Mouse (Mus musculus) CD4-positive helper T cell, adult 2 months (primary cell): ENCODE measurements around the gene Nacc1.

Experiments used
- DNase-seq: peaks from one replicate; pipeline ENCODE4 v3.0.0-alpha.2; 2012; ENCODE audit warnings: low read depth, missing footprints, low spot score

The Nacc1 gene

DNA sequence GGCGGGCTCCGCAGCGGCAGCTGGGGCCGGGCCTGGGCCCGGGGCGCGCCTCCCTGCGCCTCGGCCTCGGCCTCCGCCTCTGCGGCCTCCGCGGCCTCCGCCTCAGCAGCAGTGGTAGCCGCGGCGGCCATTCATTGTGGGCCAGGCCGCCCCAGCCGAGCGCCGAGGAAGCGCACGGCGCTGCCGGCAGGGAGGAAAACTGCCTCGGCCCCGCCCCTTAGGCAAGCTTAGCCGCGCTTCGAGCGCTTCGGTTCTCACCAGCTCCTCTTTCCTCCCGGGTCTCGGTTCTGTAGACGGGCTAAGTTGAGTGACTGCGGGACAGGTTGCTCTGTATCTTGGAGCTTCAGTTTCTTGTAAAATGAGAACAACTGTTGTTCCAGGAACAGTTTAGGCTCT is at the start of gene Nacc1:
TSS of gene Nacc1 (minus strand) at position 158 of the 396 bp plus-strand sequence.
- peak; percentile 90 for DNase-seq

DNA sequence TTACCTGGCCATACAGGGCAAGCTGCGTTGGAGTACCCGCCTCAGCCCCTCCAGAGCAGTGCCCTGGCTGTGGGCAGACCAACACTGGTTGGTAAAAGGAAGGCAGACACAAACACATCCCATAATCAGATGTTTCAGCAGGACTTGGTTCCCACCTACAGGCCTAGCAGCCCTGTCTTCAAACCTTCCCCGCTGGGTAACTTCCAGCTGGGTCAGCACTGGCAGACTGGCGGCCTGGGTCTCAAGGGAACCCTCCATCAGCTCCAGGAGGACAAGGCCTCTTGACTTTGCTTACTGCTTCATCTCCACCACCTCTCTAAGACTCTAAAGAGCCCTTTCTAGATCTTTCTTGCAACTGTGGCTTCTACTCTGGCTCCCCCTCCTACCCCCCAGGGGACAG is 48.9 kb upstream of the Nacc1 start:
- no peak for DNase-seq

DNA sequence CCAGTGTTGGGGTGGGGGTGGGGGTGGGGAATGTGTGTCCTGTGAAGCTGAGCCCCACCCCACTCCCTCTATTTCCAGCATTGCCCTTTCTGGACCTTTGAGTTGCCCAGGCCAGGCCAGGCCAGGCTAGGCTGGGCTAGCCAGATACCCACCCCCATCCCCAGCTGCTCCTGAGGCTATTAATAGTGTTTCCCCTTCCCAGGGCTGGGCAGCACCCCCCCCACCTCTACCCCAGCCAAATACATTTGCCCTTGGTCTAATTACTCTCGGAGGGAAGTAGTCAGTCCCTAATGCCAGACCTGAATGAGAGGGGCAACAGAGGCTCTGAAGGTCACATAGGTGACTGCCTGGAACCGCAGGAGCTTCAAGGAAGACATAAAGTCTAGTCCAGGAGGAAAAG is 47.9 kb upstream of the Nacc1 start:
- no peak for DNase-seq

DNA sequence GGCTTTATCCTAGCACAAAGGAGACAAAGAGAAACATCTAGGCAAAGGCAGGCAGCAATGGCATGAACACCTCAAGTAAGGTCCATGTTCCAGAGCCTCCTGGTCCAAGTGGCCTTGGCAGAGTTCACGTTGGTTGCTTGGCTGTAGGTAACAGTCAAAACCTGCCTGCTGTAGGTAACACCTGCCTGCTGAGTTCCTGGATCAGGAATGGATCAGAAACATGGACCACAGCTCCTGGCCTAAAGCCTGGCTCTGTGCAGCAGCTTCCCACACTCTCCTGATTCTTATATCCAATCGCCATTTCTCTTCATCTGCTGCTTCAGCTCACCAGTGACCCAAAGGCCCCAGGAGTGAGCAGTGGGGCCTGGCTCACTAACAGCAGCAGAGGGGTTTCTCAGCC is 47.0 kb upstream of the Nacc1 start:
- DNase-seq, result no peak

DNA sequence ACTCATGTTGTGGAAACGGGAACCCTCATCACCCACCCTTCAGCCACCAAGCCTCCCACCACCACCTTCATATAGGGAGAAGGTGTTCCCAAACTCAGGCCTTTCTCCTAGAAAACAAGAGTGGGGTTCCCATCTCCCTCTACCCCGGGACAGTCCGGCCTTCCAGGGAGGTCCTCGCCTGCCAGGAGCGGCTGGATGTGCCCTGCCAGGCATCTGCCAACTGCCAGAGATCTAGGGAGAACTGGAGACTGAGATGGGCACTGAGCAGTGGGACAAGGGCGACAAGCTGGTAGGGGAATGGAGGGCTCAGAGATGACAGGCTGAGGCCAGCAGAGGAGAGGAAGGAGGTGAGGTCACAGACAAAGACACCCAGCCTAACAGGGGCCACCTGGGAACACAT is 46.3 kb upstream of the Nacc1 start:
- DNase-seq, result no peak

DNA sequence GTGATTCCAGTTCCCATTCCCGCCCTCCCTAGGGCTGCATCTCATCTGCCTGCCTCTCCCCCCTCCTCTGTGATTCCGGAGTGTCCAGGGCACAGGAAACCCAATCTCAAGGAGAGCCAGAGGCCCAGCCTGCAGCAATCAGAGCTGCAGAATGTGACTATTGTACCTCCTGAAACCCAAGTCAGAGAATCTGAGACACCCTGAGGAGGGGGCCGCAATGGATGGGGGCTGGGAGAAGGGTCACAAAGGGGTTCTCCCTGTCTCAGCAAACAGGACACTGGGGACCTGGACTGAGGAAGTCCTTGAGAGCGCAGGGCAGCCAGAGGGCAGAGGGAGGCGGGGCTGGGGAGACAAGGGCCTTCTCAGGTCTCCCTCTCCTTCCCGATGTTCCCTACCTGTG is 45.3 kb upstream of the Nacc1 start:
- no peak for DNase-seq

DNA sequence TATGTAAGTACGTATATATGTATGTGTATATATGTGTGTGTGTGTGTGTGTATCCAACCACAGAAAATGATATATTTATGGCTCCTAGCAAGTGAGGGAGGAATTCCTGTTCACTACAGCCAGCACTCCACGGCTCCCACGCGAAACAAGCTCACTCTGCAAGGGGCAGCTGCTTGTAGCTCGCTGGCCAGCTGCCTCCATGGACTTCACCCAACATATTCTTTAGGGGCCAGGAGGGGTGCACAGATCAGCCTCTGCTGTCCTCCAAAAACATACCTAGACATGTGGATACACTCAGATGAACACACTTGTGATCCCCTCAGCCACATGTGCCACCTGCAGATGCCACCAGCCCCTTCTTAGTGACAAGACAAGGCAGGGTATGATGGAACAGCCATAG is 44.9 kb upstream of the Nacc1 start:
- no peak for DNase-seq

DNA sequence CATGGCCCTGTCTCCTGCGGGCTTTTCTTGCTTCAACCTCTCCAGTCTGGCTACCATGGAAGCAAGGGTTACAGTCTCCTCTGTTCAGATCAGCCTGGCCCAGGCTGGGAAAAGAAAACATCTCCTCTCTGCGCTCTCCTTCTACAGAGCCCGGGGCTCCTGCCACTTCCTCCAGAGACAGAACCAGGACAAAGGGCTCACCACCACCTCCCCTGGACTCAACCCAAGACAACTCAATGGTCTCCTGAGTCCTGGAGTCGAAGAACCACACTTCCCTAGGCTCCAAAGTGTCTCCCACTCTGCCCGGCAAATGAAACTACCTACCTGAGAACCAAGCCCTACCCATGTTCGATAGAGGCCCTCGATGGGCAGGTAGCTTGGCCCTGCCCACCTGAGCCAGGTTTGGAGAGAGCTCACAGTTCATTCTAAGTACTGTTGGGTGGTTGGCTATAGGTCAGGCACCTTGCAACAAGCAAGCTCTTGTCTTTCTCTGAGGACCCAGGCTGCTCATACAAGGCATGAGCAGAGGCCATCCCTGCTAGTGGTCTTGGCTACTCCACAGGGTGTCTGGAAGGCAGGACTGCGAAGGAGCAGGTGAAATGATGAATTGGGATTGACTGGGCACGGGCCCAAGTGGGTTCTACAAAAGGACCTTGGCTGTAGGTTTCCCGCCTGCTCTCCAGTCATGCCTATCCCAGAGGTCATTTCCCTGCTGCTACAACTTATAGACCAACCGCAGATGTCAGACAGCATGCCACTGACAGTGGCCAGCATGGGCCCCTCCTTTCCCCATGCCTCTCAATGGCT is 43.9 kb upstream of the Nacc1 start:
- no peak for DNase-seq

DNA sequence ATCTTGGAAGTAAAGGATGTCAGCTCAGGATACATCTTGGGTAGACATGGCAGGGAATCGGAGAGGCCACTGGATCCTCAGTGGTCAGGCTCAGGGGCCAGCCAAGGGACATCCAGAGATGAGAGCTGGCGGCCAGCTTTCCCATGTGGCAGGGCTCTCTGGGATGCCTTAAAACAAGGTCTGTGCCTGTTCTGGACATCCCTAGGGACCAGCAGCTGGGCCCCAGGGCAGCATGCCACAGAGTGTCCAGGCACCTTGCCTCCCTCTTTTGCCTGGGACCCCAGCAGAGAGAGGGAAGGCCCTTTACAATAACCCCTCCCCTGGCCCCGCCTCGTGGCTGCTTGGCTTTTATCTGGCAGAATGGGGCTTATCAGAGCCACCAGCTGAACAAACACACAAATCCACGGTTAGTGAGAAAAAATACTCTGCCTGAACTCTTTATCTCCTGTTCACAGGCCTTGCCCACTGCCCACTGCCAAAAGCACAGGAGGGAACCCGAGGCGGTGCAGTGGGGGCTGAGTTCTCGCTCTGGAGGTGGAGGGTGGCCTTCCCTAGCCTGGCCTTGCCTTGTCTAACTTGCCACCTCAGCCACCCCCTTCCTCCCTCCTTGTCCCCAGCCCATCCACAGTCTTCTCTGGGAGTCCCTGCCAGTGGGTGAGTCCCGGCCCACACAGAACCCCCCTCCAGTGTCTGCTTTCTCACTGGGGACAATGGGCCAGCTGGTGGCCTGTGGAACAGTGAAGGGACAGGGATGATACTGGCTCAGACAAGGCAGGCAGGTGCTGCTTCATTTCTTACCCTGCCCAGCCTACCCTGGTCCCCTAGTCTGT is 43.1 kb upstream of the Nacc1 start:
- no peak for DNase-seq

DNA sequence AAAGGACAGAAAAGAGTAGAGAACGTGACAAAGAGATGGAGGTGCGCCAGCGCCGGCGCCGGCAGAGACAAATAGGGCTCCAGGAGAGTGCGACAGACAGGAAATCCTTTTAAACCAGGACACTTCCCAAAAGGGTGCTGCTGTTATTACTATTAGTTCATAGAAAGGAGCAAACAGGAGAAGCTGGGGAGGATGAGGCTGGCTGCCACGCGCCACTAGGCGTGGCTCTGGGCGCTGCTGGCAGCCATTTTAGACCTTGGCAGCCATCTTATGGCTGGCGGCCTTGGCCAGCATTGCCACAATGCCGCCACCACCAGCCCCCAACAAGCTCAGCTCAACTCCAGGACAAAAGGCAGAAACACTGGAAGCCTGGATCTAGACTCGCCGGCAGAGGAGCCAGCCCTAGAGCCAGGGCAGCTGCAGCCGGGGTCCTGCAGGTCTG is 42.3 kb upstream of the Nacc1 start:
- no peak for DNase-seq

DNA sequence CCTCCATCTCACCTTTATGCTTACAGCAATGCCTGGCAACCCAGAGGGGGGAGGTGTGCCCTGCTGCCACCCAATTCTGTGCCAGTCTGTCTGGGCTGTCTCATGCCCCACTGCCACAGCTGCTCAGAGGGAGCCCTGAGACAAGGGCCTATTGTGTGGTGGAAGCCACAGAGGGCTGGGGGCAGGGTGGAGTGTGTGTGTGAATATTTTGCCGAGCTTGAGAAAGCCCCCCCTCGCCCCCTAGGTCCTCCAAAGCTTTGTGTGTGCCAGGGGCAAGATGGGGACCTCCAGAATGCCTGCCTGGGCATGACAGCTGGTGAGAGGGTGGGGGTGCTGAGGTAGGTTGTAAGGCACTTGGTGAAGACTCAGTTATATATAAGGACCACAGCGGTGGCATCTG is 40.8 kb upstream of the Nacc1 start:
- DNase-seq, result no peak

DNA sequence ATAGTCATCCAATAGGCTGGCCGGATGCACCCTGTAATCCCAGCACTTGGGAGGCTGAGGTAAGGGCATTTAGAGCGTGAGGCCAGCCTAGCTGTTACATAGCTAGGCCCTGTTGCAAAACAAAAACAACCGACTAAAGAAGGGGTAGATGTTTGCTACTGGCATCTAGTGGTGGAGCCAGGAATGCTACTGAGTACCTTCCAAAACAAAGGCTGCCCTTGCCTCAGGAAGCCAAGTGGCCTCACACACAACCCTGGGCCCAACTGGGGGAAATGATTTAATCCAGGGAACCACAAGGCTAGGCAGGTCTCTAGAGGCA is 38.2 kb upstream of the Nacc1 start:
- DNase-seq, result peak; percentile 48

DNA sequence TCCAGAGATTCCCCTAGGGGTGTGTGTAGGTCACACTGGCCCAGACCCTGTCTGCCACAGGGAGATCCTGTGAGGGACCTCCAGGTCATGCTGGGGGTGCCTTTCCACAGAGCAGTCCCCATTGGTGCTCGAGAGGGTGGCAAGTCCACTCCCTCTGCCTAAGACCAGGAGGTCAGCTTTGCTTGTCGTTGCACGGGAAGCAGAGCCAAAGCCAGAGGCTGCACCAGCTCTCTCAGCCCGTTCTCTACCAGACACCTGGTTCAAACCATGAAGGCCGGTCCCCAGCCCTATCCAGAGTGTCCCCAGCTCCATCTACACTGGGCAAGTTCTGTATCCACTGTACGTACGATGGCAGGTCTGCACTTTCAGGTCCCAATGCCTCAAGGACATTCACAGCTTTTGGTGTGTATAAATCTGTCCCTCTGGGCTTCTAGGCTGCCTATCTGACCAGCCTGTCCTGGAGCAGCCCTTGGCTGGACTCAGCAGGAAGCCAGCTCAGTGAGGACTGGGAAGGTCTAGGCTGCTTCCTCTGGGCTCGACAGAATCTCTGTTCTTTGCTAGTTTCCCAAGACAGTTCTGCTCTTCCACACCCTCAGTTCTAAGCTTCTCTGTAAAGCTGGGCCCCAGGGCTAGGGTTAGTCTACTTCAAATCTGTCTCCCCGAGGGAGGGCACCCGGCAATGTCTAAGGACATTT is 37.7 kb upstream of the Nacc1 start:
- no peak for DNase-seq

DNA sequence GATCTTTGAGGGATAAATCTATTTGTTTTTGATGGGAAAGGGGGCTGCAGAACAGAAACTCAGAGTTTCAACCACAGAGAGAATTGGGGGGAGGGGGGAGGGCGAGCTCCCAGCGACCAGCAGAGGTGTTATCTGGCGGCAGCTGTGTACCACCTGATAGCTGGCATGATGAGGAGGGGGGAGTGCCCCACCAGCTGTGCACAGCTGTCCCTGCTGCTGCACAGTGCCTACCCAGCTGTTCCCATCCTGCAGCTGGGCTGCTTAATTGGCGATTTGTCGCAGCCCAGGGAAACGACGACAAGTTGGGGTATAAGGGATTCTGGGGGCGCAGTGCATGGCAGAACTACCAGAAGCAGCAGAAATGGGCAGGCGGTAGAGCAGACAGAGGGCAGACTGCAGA is 37.0 kb upstream of the Nacc1 start:
- DNase-seq, result no peak

DNA sequence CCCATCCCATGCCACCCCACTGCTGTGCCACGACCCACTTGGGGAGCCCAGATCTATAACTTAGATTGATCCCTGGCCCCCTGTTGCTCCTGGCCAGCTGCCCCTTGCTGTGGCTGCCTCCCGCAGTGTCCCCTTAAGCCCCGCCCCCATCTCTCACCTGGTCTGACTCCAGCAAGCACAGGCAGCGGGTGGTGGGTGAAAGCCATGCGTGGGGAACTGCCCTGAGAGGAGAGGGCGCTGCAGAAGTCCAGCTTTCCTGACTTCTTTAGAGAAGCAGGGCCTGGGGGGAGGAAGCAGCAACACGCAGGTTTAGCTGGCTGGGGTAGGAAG is 35.9 kb upstream of the Nacc1 start:
- peak; percentile 54 for DNase-seq

DNA sequence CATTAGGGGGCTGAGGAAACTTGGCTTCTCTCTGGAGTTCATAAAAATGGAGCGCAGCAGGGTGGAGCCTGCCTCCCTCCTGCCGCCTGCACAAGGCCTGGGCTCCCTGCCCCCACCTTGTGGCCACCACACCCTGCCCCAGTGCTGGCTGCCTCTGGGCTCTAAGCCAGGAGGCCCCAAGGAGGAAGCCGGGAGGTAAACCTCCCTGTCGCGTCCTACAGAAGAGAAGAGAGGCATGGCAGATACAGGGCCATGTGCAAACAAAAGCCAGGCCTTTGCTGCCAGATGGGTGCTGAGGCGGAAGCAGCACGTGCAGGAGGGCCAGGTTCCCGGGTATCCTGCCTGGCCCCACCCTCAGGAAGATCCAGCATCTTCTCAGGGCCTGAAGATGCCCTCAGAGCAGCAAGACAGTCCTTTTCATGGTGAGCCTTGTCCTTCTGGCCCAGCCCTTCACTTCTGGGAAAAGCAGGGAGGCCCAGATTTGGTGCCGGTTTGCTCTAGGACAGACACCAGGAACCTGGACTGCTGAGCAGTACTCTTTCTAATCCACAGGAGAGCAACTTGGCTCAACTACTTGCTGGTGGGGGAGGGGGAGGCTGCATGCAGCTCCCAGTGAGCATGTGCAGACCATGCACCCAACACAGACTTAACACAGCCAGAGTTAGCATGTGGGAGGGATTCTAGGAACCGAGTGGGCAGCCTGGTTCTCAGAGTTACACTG is 35.3 kb upstream of the Nacc1 start, which contains the start of gene G430095P16Rik:
TSS of gene G430095P16Rik (plus strand) at position 158 of the 721 bp plus-strand sequence.
- DNase-seq, result peak; percentile 87

DNA sequence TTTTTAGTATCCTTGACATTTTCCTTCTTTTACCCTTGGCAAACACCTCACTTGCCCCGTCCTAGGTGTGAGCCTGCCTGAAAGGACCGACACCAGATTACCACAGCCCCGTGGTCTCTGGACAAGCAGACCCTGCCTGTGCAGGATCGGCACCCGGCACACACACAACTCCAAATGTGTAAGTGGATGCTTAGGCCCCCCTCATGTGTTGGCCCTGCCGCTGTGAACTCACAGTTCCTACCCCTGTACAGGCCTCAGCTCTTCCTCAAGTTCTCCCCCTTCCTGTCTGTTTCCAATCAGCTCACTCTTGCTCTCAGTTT is 34.8 kb upstream of the Nacc1 start:
- DNase-seq, result no peak

DNA sequence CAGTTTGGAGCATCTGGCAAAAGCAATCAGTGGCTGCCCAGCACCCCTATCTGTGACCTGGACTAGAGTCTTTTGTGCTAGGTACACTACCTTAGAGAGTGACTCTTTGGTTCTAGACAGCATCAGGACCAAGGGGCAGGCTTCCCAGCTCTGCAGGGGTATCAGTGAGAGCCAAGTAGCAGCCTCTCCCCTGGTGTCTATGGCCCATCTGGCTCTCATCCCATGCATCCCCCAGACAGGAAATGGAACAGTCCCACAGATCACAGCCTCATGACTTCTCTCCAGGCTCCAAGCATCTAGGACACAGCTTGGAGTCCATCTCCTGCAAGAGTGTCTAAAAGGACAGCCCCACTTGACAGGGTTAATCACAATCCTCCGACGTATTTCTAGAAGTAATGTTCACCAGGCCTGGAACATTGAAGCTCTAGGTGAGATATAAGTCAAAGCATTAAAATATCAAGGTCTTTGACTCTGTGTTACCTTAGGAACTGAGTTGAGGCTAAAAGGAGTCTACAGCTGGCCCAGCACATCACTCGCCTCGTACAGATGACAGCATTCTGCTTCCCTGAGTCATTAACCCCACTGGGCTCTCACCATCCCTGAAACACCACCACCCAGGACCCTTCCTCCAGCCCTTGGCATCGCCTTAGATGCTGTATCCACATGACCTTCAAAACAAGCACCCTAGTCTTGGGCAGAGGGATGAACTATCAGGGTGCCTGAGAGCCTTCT is 31.5 kb upstream of the Nacc1 start:
- no peak for DNase-seq

DNA sequence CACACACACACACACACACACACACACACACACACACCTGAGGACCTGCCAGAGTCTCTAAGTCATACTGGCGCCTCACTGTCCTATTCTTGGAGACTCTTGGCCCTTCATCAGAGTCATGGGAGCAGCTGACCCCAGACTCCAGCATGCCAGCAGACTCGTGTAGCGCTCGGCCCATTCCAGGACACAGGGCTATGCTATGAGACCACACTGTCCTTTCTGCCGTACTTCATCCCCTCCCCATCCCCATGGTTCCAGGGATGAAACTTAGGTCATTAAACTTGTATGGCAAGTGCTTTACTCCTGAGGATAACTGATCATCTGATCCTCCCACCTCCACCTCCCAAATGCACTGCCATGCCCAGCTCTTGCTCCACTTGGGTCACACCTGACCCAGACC is 30.8 kb upstream of the Nacc1 start:
- DNase-seq, result no peak

DNA sequence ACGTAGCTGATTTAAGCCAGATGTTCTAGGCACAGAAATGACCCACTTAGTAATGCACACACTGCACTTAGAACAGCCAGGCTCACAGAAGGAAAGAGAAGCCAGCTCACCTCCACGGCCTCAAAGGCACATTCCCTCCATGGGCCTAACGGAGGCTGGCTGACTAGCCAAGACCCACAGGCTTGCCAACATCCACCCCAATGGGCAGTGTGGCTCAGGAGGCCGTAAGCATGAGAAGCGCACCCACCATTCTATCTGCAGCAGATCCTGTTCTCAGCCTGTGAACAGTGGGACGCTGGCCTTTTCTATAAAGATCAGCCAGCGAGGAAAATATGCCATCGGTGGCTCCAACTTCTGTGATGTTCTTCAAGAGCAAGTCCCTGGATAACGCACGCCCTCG is 29.1 kb upstream of the Nacc1 start:
- DNase-seq, result no peak

DNA sequence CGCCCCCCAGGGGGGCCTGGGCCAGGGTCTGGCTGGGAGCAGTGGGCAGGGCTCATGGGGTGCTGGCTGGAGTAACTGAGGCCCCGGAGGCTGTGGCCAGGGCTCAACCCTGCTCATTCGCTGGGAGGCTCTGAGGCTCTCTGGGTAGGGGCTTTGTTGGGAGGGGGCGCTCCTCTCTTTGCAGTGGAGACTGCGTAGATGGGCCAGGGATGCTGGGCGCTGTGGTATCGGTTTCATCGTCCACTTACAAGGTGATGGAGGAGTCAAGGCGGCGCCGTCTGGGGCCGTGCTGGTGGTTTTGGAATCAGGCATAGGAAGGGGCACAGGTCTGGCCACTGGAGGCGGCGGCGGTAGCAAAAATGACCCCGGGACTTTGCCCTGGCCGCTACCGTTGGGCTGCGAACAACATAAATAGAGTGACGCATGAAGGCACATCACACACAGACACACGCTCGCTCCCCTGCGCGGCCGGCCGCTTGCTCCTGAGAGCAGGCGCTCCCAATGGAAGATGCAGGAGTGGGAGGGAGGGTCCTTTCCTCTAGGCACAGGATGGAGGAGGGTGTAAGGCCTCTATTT is 28.3 kb upstream of the Nacc1 start:
- no peak for DNase-seq
